Mouse (Mus musculus): ENCODE measurements at regions not wholly inside any gene's neighbourhood (a gene's known extent, or its start where the extent isn't known, plus 50 kb on each side); places are given as distances from the start of the nearest gene placed in this dataset.

DNA sequence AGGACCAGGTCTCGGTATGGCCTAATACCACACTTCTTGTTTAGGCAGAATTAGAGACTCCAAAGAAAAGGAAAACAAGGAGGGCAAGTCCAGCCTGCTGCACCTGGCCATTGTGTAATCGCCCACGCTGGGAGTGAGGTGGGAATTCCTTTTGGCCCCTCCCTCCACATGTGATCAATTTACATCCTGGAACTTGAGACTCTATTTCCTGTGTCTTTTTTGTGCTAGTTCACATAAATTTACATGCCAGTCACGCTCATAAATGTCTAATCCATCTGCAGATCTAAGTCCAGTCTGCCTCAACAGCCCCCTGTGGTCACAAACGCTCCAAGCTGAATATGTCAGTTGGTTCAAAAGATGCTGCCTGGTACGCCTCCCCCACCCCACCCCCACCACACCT, 184.2 kb upstream of the Hmga2 start:
- Histone ChIP-seq H3K27me3 (ENCODE audit: control insufficient read depth, insufficient read depth, low read length) (no peaks in the 10 kb centered on the region), H3K4me1 (ENCODE audit: control insufficient read depth, insufficient read depth, low read length) (no peaks in the 10 kb centered on the region), H3K27ac (ENCODE audit: low read depth, low read length) (no peak overlapping the region), H3K9ac (ENCODE audit: low read depth, low read length) (no peak overlapping the region), H3K36me3 (ENCODE audit: control insufficient read depth, insufficient read depth, low read length) (no peaks in the 10 kb centered on the region), H3K9me3 (replicated peaks; ENCODE audit: control insufficient read depth, low read length) (no peaks in the 10 kb centered on the region), H3K4me2 (no peak overlapping the region), H3K4me3 (ENCODE audit: low read depth, low read length) (no peak overlapping the region)
- ATAC-seq (replicated peaks; ENCODE audit: insufficient number of reproducible peaks, low FRiP score, low TSS enrichment), result no peak
- WGBS (ENCODE audit: insufficient replicate concordance), result 68% methylated on average over 6 of the region's 6 CpGs

DNA sequence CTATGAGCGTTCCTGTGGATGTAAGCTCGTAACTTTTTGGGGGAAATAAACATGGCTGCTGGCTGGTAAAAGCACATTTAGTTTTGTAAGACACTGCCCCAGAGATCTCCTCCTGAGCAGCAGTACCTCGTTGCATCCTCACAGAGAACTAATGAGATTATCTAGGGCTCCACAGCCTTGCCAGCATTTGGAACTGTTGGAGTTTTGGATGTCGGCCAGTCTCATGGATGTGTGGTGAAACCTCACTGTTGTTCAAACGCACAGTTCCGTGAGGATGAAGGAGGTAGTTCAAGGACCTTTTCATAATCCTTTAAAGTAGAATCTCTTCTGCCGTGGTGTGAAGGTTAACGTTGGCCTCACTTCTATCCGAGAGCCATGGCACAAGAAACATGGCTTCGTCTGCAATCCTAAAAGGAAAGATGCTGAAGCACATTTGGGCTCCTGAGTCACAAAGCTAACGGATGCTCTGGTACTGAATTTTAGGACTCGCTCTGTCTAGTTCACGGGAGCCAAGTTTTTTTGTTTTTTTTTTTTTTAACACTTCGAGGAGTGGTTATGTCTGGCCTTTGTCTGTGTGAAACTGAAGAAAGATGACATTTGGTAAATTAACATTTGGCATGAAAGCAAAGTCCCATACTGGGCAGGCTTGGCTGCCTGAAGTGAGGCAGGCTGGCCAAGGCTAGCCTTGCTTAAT, 179.1 kb upstream of the Hmga2 start:
- Histone ChIP-seq H3K9ac (ENCODE audit: low read depth, low read length) (no peak overlapping the region), H3K4me2 (no peak overlapping the region), H3K27me3 (ENCODE audit: control insufficient read depth, insufficient read depth, low read length) (no peaks in the 10 kb centered on the region), H3K9me3 (replicated peaks; ENCODE audit: control insufficient read depth, low read length) (no peaks in the 10 kb centered on the region), H3K27ac (ENCODE audit: low read depth, low read length) (no peak overlapping the region), H3K36me3 (ENCODE audit: control insufficient read depth, insufficient read depth, low read length) (no peaks in the 10 kb centered on the region), H3K4me3 (ENCODE audit: low read depth, low read length) (no peak overlapping the region), H3K4me1 (ENCODE audit: control insufficient read depth, insufficient read depth, low read length) (no peaks in the 10 kb centered on the region)
- no peak for ATAC-seq (replicated peaks; ENCODE audit: insufficient number of reproducible peaks, low FRiP score, low TSS enrichment)
- 72% methylated on average over 14 of the region's 14 CpGs for WGBS (ENCODE audit: insufficient replicate concordance)

DNA sequence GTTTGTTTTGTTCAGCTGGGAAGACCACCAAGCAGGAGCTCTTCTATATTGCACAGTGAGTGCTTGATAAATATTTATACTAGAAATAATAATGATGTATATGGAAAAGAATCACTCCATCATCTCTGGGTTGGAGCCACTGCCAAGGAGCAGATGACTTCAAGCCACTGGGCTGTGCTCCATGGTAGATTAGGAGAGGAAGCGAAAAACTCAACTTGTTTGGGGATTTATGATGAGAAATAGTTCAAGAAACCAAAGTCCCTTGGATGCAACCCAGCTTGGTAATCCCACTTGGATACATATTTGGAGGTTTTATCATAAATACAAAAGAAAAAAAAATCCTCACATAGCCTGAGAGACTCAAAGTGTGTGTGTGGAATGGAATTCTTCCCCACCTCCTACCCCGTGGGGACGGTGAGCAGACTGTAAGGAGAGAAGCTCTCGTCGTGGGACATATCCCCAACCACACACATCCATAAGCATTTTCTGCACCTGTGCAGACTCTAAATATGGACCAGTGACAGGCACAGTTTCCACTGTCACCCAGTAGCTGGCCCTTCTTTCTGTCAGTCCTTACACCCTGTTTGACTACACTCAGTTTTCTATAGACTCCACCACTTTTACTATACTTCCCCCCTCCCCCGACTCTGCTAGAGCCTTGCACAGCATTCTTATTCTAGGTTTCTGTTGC, 176.4 kb upstream of the Hmga2 start:
- Histone ChIP-seq H3K9ac (ENCODE audit: low read depth, low read length) (no peak overlapping the region), H3K27ac (ENCODE audit: low read depth, low read length) (no peak overlapping the region), H3K4me3 (ENCODE audit: low read depth, low read length) (no peak overlapping the region), H3K9me3 (replicated peaks; ENCODE audit: control insufficient read depth, low read length) (no peaks in the 10 kb centered on the region; the same call in 1 of the 2 replicates), H3K4me1 (ENCODE audit: control insufficient read depth, insufficient read depth, low read length) (no peaks in the 10 kb centered on the region; the same call in 1 of the 2 replicates), H3K36me3 (ENCODE audit: control insufficient read depth, insufficient read depth, low read length) (no peaks in the 10 kb centered on the region), H3K4me2 (no peak overlapping the region), H3K27me3 (ENCODE audit: control insufficient read depth, insufficient read depth, low read length) (no peaks in the 10 kb centered on the region)
- WGBS (ENCODE audit: insufficient replicate concordance), result 72% methylated on average over 6 of the region's 6 CpGs
- ATAC-seq (replicated peaks; ENCODE audit: insufficient number of reproducible peaks, low FRiP score, low TSS enrichment), result no peak

DNA sequence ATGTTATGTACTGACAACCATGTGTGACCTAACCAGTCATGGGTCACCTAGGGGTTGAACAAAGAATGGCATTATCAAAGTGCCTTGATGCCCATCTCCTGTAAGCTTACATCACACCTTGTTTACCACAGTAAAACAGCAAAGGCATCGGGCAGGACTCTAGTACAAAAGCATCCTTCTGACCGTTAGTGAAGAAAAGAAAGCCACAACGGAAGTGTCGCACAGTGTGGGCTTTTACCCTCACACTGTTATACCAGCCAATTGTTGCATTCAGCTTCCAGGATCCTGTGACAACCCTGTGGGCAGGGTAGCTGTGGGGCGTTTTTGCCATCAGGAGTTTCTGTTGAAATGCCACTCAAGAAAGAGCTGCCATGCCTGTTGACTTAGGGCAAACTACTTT, 175.6 kb upstream of the Hmga2 start:
- 86% methylated on average over 5 of the region's 5 CpGs for WGBS (ENCODE audit: insufficient replicate concordance)
- no peak overlapping the region for H3K4me2 ChIP-seq
- H3K9me3 ChIP-seq (replicated peaks; ENCODE audit: control insufficient read depth, low read length), result no peaks in the 10 kb centered on the region; the same call in 1 of the 2 replicates
- H3K27me3 ChIP-seq (ENCODE audit: control insufficient read depth, insufficient read depth, low read length), result no peaks in the 10 kb centered on the region
- no peak overlapping the region for H3K27ac ChIP-seq (ENCODE audit: low read depth, low read length)
- H3K36me3 ChIP-seq (ENCODE audit: control insufficient read depth, insufficient read depth, low read length), result no peaks in the 10 kb centered on the region
- H3K4me1 ChIP-seq (ENCODE audit: control insufficient read depth, insufficient read depth, low read length), result peaks cover 7% of the 10 kb centered on the region
- H3K4me3 ChIP-seq (ENCODE audit: low read depth, low read length), result no peak overlapping the region
- no peak overlapping the region for H3K9ac ChIP-seq (ENCODE audit: low read depth, low read length)
- ATAC-seq (replicated peaks; ENCODE audit: insufficient number of reproducible peaks, low FRiP score, low TSS enrichment), result no peak

DNA sequence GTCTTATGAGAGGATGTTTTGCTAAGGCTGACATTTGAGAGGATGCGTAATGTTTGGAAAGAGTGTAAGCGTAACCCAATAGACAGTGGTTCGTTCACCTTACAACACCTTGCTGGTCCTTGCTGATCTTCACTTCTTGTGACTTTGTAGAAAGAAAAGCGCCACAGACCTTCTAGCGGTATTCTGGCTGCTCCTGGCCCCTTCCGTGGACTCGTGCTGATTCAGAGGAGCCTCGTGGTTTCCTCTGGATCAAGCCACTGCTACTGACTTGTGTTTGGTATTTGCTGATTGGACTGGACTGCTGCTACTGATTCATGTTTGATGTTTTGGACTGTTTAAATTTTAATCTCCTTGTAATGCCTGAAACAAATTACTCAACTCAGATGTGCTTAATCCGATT, 174.1 kb upstream of the Hmga2 start:
- H3K27ac ChIP-seq (ENCODE audit: low read depth, low read length), result no peak overlapping the region
- ATAC-seq (replicated peaks; ENCODE audit: insufficient number of reproducible peaks, low FRiP score, low TSS enrichment), result no peak
- no peak overlapping the region for H3K4me3 ChIP-seq (ENCODE audit: low read depth, low read length)
- WGBS (ENCODE audit: insufficient replicate concordance), result 90% methylated on average over 9 of the region's 9 CpGs
- no peak overlapping the region for H3K9ac ChIP-seq (ENCODE audit: low read depth, low read length)
- H3K4me2 ChIP-seq, result no peak overlapping the region
- H3K9me3 ChIP-seq (replicated peaks; ENCODE audit: control insufficient read depth, low read length), result no peaks in the 10 kb centered on the region; the same call in 1 of the 2 replicates
- no peaks in the 10 kb centered on the region for H3K27me3 ChIP-seq (ENCODE audit: control insufficient read depth, insufficient read depth, low read length)
- H3K4me1 ChIP-seq (ENCODE audit: control insufficient read depth, insufficient read depth, low read length), result peaks cover 11% of the 10 kb centered on the region
- no peaks in the 10 kb centered on the region for H3K36me3 ChIP-seq (ENCODE audit: control insufficient read depth, insufficient read depth, low read length)

DNA sequence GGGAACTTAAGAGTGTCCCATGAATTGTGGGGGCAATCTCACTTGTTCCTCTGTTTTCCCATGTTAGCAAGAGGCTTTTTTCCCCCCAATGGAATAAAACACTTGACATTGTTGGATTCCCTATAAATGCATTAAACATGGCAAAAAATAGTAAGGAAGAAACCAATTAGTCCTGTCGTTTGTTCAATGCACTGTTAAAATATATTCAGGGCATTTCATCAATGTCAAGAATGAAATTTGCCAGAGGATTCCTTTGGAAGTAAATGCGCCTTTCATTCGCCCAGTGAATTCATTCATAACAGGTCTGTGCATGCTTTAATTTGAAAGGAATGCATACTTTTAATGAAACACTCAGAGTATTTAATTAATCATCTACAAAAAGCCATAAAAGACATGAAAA, 172.5 kb upstream of the Hmga2 start:
- Histone ChIP-seq H3K4me3 (ENCODE audit: low read depth, low read length) (no peak overlapping the region), H3K9ac (ENCODE audit: low read depth, low read length) (no peak overlapping the region), H3K9me3 (replicated peaks; ENCODE audit: control insufficient read depth, low read length) (no peaks in the 10 kb centered on the region; the same call in 1 of the 2 replicates), H3K27me3 (ENCODE audit: control insufficient read depth, insufficient read depth, low read length) (no peaks in the 10 kb centered on the region), H3K4me2 (no peak overlapping the region), H3K36me3 (ENCODE audit: control insufficient read depth, insufficient read depth, low read length) (no peaks in the 10 kb centered on the region), H3K4me1 (ENCODE audit: control insufficient read depth, insufficient read depth, low read length) (peaks cover 11% of the 10 kb centered on the region), H3K27ac (ENCODE audit: low read depth, low read length) (no peak overlapping the region)
- no peak for ATAC-seq (replicated peaks; ENCODE audit: insufficient number of reproducible peaks, low FRiP score, low TSS enrichment)
- WGBS (ENCODE audit: insufficient replicate concordance), result 66% methylated on average over 3 of the region's 3 CpGs

DNA sequence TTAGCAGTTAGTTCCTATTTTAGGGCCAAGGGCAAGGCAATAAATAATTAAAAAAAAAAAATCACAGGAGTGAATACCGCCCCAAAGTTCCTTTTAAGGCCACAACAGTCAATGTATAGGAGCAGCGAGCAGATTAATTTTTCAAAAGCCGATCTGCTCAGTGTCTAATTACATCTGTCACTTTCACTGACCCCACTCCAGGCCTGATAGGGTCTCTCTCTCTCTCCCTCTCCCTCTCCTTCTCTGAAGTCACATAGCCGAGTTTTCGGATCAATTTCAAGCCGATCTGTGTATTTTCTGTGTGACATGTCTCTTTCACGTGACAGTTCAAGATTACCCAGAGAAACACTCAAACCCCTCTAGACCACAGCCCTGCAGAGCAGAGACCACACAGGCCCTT, 171.8 kb upstream of the Hmga2 start:
- Histone ChIP-seq H3K9ac (ENCODE audit: low read depth, low read length) (no peak overlapping the region), H3K27ac (ENCODE audit: low read depth, low read length) (no peak overlapping the region), H3K4me1 (ENCODE audit: control insufficient read depth, insufficient read depth, low read length) (peaks cover 11% of the 10 kb centered on the region), H3K9me3 (replicated peaks; ENCODE audit: control insufficient read depth, low read length) (no peaks in the 10 kb centered on the region; the same call in 1 of the 2 replicates), H3K36me3 (ENCODE audit: control insufficient read depth, insufficient read depth, low read length) (no peaks in the 10 kb centered on the region), H3K27me3 (ENCODE audit: control insufficient read depth, insufficient read depth, low read length) (no peaks in the 10 kb centered on the region), H3K4me2 (no peak overlapping the region), H3K4me3 (ENCODE audit: low read depth, low read length) (no peak overlapping the region)
- ATAC-seq (replicated peaks; ENCODE audit: insufficient number of reproducible peaks, low FRiP score, low TSS enrichment), result no peak
- 55% methylated on average over 7 of the region's 7 CpGs for WGBS (ENCODE audit: insufficient replicate concordance)

DNA sequence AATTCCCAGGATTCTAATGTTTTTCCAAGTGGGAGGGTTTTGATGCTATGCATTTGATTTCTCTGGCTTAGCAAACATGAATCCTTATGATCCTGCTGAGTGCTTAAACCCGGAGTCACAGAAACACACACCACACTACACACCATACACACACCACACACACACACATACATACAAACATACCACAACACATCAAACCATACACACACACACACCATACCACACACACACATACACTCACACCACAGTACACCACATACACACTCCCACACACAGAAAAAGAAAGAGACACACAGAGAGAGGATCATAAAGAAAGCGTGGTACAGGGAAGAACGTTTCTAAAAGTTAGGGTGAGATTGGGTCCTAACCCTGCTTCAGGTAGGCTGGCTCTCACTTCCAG, 171.1 kb upstream of the Hmga2 start:
- H3K9ac ChIP-seq (ENCODE audit: low read depth, low read length), result peak overlapping the region; percentile 54
- WGBS (ENCODE audit: insufficient replicate concordance), result 50% methylated on average over 3 of the region's 3 CpGs
- H3K27ac ChIP-seq (ENCODE audit: low read depth, low read length), result no peak overlapping the region

More for the DNA sequence above, 171.1 kb upstream of the Hmga2 start:
- no peak for ATAC-seq (replicated peaks; ENCODE audit: insufficient number of reproducible peaks, low FRiP score, low TSS enrichment)
- Histone ChIP-seq H3K9me3 (replicated peaks; ENCODE audit: control insufficient read depth, low read length) (no peaks in the 10 kb centered on the region; the same call in 1 of the 2 replicates), H3K36me3 (ENCODE audit: control insufficient read depth, insufficient read depth, low read length) (no peaks in the 10 kb centered on the region), H3K4me3 (ENCODE audit: low read depth, low read length) (peak overlapping the region; percentile 18; the same call in 1 of the 2 replicates), H3K27me3 (ENCODE audit: control insufficient read depth, insufficient read depth, low read length) (no peaks in the 10 kb centered on the region), H3K4me2 (peak overlapping the region; percentile 60), H3K4me1 (ENCODE audit: control insufficient read depth, insufficient read depth, low read length) (peaks cover 11% of the 10 kb centered on the region)

Data from heart, embryonic 11.5 days (tissue).